Mouse (Mus musculus): ENCODE measurements around the gene 1600014C10Rik.

DNA sequence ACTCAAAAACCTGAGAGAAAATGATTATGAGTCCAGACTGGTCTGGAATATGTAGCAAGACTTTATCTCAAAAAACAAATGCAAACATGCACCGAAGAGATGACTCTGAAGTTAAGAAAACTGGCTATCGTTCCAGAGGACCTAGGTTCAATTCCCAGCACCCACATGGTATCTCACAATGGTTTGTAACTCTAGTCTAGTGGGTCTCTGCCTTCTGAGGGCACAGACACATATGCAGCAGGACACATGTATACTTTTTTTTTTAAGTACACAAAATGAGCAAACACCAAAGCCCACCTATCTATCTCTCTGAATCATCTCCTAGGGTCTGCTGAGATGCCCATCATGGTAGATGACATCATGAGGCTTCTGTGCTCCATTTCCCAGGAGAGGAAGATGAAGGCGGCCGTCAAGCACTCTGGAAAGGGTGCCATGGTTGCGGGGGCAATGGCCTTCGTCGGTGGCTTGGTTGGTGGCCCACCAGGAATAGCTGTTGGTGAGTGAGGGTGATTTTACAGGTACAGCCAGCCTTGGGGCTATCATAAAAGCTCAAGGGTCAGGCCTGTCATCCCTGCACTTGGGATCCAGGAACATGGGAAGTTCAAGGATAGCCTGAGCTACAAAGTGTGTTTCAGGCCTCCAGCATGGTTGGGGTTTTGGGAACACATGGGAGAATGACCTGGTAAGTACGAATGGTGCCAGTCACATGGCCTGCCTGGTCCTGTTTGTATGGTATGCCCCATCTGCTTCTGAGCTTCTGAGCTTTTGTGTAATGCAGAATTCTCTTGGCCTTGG is 5.5 kb downstream of the 1600014C10Rik start:
- no peak for TF ChIP-seq CTCF (IDR thresholded peaks at IDR 0.05; ENCODE audit: low read depth, low read length)
- no peak for TF ChIP-seq GATA2 (IDR thresholded peaks at IDR 0.05; ENCODE audit: borderline replicate concordance, low read depth, low read length)
- no peak for TF ChIP-seq TAL1 (conservative IDR thresholded peaks at IDR 0.05; ENCODE audit: low read depth, low read length)
- no peak for TF ChIP-seq GATA1 (IDR thresholded peaks at IDR 0.05; ENCODE audit: borderline replicate concordance, low read length)
- TF ChIP-seq POLR2AphosphoS5 (IDR thresholded peaks at IDR 0.05; ENCODE audit: insufficient replicate concordance, low read depth, low read length) = no peak
